Mouse (Mus musculus): ENCODE results near the gene Meaf6.

- no peak for TF ChIP-seq CTCF (IDR thresholded peaks at IDR 0.05; ENCODE audit: low read depth)
- no peak for TF ChIP-seq EP300 (IDR thresholded peaks at IDR 0.05; ENCODE audit: low read depth)
Measured at GRCm38 (mm10) chr4:125136303-125136888, 51.5 kb downstream of the Meaf6 start.

Data from liver, embryonic 14.5 days (tissue).